8 mouse cellular contexts compared by ENCODE assay signal in the genomic region with DNA sequence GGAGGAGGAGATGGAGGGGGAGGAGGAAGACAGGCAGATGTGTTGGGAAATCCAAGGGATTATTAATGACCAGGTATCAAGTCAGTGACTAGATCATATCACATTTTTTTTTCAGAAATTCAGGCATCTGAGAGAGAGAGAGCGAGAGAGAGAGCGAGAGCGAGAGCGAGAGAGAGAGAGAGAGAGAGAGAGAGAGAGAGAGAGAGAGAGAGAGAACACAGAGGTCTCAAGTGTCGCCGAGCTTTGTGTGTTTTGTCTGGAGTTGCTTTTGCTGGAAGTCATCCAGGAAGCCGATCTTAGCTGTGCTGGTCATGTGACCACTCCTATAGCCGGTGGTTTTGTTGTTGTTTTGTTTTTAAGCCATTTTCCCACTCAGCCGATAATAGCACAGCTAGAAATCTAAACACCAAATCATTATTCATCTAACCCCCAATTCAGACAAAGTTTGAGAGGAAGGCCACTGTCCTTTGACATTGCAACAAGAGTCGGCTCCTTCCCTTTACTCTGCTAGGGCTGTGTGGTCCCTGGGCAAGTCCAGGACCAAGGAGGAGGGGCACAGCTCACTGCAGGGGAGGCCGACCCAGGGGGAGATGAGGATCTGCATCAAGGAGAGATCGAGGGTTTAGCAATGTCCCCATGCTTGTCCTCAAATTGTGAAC.
DNase-seq lines count a peak whose midpoint lies in the region; ATAC-seq and TF ChIP-seq lines count a peak whose summit lies in the region.

No protein-coding gene starts in this region.

- H3K9me3 ChIP-seq in embryonic facial prominence, embryonic 15.5 days (replicated peaks) = no peaks in the 10 kb centered on the region
- no peaks in the 10 kb centered on the region for H3K9me3 ChIP-seq in intestine, embryonic 15.5 days

- DNase-seq in lung, adult 2 months = peak; percentile 38
- no peak for DNase-seq in lung, postnatal 14 days
- no peak for DNase-seq in gastrocnemius, postnatal 4 days (ENCODE audit: low spot score in 2 of 2)
- no peak for DNase-seq in urinary bladder, postnatal 10 days (ENCODE audit: low spot score)
- DNase-seq in frontal cortex, adult 2 months (ENCODE audit: extremely low spot score in 1 of 2, low spot score in 1 of 2) = no peak

- peak overlapping the region; percentile 24 for H3K4me2 ChIP-seq in embryonic facial prominence, embryonic 15.5 days (replicated peaks)
- H3K4me2 ChIP-seq in intestine, embryonic 15.5 days (replicated peaks) = peak overlapping the region; percentile 33

- no peak for TF ChIP-seq POLR2A in lung, adult 2 months (IDR thresholded peaks at IDR 0.05; ENCODE audit: borderline replicate concordance, extremely low read depth, low read depth, low read length)

- H3K4me3 ChIP-seq in lung, adult 2 months (replicated peaks; ENCODE audit: extremely low read depth, low read depth, low read length) = peak overlapping the region; percentile 54
- H3K4me3 ChIP-seq in embryonic facial prominence, embryonic 15.5 days (replicated peaks) = no peak overlapping the region
- H3K4me3 ChIP-seq in intestine, embryonic 15.5 days (replicated peaks) = no peak overlapping the region

- ATAC-seq in embryonic facial prominence, embryonic 15.5 days (ENCODE audit: insufficient number of reproducible peaks, low FRiP score, low TSS enrichment, low read depth) = no peak
- 0 out of 2 replicates have a peak, but pooled peaks have one; percentile 8 for ATAC-seq in intestine, embryonic 15.5 days
- 0 out of 2 replicates have a peak, but pooled peaks have one; percentile 15 for ATAC-seq in megakaryocyte-erythroid progenitor cell, adult 5-6 weeks (replicated peaks; ENCODE audit: low FRiP score, low TSS enrichment, poor library complexity, severe bottlenecking)

- H3K4me1 ChIP-seq in lung, adult 2 months (ENCODE audit: control insufficient read depth, insufficient read depth, low read length) = peaks cover 47% of the 10 kb centered on the region
- H3K4me1 ChIP-seq in embryonic facial prominence, embryonic 15.5 days = peaks cover 75% of the 10 kb centered on the region
- H3K4me1 ChIP-seq in intestine, embryonic 15.5 days (replicated peaks) = peaks cover 59% of the 10 kb centered on the region

- no peaks in the 10 kb centered on the region for H3K27me3 ChIP-seq in embryonic facial prominence, embryonic 15.5 days
- H3K27me3 ChIP-seq in intestine, embryonic 15.5 days (replicated peaks) = no peaks in the 10 kb centered on the region

- H3K27ac ChIP-seq in embryonic facial prominence, embryonic 15.5 days (replicated peaks) = peak overlapping the region; percentile 99
- peak overlapping the region; percentile 90 for H3K27ac ChIP-seq in intestine, embryonic 15.5 days

- H3K9ac ChIP-seq in embryonic facial prominence, embryonic 15.5 days = 0 out of 2 replicates have a peak overlapping the region, but pooled peaks have one; percentile 1
- H3K9ac ChIP-seq in intestine, embryonic 15.5 days = 0 out of 2 replicates have a peak overlapping the region, but pooled peaks have one; percentile 21

- TF ChIP-seq CTCF in lung, adult 2 months (IDR thresholded peaks at IDR 0.05; ENCODE audit: insufficient read depth, low read length) = no peak

- H3K36me3 ChIP-seq in embryonic facial prominence, embryonic 15.5 days = no peaks in the 10 kb centered on the region
- H3K36me3 ChIP-seq in intestine, embryonic 15.5 days = no peaks in the 10 kb centered on the region

- 19% methylated on average over 12 of the region's 12 CpGs for WGBS in lung, adult 2 months
- WGBS in embryonic facial prominence, embryonic 15.5 days = 3% methylated on average over 8 of the region's 12 CpGs
- 13% methylated on average over 11 of the region's 12 CpGs for WGBS in intestine, embryonic 15.5 days
